Mouse (Mus musculus) E14TG2a.4 (cell line): ENCODE data around the gene Galnt12.

Experiments used
- H3K27me3 ChIP-seq: 2 replicates; pipeline ENCODE4 v1.6.1; 2014; ENCODE audit warnings: low read length, control low read depth; ENCODE audit not compliant: insufficient read depth
- H3K36me3 ChIP-seq: 2 replicates; pipeline ENCODE4 v1.6.1; 2014; ENCODE audit warnings: low read length, control low read depth; ENCODE audit not compliant: insufficient read depth
- H3K4me1 ChIP-seq: replicated peaks from 2 replicates; pipeline ENCODE4 v1.6.1; 2014; ENCODE audit warnings: low read depth, low read length, control low read depth
- H3K4me3 ChIP-seq: replicated peaks from 2 replicates; pipeline ENCODE4 v1.5.1; 2014; ENCODE audit warnings: mild to moderate bottlenecking, low read length
- H3K9me3 ChIP-seq: 2 replicates; pipeline ENCODE4 v1.6.1; 2014; ENCODE audit warnings: low read length, control low read depth
- CTCF ChIP-seq: conservative IDR thresholded peaks from 2 replicates; pipeline ENCODE4 v1.5.1; 2014; ENCODE audit warnings: low read length
- NANOG ChIP-seq: IDR thresholded peaks from 2 replicates; pipeline ENCODE4 v1.6.1; 2014; ENCODE audit warnings: borderline replicate concordance, low read length, mixed read lengths
- POU5F1 ChIP-seq: IDR thresholded peaks from 2 replicates; pipeline ENCODE4 v1.6.1; 2014; ENCODE audit warnings: low read length, borderline replicate concordance

The Galnt12 gene

DNA sequence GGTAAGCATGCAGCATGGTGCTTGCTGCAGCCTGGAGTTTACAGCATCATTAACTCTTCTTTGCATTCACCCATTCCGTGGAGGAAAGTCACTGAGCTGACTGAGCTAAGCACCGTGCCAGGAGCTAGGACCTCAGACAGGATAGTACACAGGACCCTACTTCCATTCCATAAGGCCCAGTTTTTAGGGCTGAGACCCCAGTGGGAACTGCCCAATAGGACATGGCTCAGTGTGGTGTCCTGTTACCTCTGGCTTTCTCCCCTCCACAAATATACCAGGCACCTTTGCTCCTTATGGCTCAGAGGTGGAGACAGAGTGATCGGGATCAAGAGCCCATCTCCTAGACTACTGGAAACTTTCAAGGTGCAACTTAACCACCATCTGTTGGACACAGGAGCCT is 59.1 kb downstream of the Galnt12 start:
- H3K9me3 ChIP-seq = no peaks in the 10 kb centered on the region
- no peaks in the 10 kb centered on the region for H3K36me3 ChIP-seq
- no peak for TF ChIP-seq CTCF
- TF ChIP-seq POU5F1 = no peak
- TF ChIP-seq NANOG = no peak
- no peak overlapping the region for H3K4me3 ChIP-seq
- 0 out of 2 replicates have a peak, but pooled peaks cover 2% of the 10 kb centered on the region for H3K27me3 ChIP-seq
- H3K4me1 ChIP-seq = peaks cover 7% of the 10 kb centered on the region

- Histone ChIP-seq H3K9me3 (no peaks in the 10 kb centered on the region), H3K27me3 (no peaks in the 10 kb centered on the region), H3K36me3 (no peaks in the 10 kb centered on the region), H3K4me1 (peaks cover 7% of the 10 kb centered on the region), H3K4me3 (no peak overlapping the region)
- TF ChIP-seq POU5F1 (no peak), CTCF (no peak), NANOG (no peak)
Measured at GRCm38 (mm10) chr4:47151553-47152183, 60.0 kb downstream of the Galnt12 start.

GRCm38 (mm10) chr4:47161103-47161755 is 69.5 kb downstream of the Galnt12 start:
- Histone ChIP-seq H3K27me3 (no peaks in the 10 kb centered on the region), H3K36me3 (no peaks in the 10 kb centered on the region), H3K4me1 (peaks cover 19% of the 10 kb centered on the region), H3K4me3 (no peak overlapping the region), H3K9me3 (peaks cover 6% of the 10 kb centered on the region)
- no peak for TF ChIP-seq NANOG
- no peak for TF ChIP-seq CTCF
- TF ChIP-seq POU5F1 = no peak

DNA sequence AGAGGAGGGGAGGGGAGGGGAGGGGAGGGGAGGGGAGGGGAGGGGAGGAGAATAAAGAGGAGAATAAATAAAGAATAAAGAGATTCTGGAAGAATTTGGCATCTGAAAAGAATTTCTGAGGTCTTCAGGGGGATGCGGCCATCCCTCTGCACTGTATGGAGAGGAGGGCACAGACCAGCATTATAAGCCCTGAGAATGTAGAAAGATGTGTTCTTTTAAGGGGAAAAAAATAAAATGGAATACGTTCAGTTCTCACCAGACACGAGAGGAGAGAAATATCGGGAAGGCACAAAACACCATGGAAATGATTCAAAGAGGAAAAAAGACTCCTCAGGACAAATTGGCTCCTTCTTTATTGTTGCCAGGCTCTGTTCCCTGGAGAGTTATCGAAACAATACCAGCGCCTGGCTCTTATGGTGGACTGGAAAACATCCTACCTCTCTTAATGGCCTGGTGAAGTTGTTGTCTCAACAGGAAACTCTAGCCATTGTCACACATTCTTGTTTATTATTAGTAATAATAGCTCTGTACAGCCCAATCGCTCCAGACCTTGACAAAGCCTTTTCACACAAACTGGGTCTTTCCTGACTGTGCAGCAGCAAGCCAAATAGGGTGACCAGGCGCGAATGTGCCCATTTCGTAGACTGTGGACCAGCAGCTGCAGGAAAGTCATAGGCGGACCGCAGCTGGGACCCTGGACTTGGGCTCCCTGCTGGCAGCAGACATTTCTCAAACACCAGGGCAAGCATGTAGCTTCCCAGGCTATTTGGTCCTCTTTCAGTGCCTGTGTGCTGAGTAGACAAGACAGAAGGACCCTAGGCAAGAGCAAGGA is 70.3 kb downstream of the Galnt12 start:
- H3K36me3 ChIP-seq = no peaks in the 10 kb centered on the region
- no peaks in the 10 kb centered on the region for H3K27me3 ChIP-seq
- TF ChIP-seq POU5F1 (no peak), NANOG (no peak), CTCF (no peak)
- H3K9me3 ChIP-seq = peaks cover 6% of the 10 kb centered on the region
- peaks cover 19% of the 10 kb centered on the region for H3K4me1 ChIP-seq
- H3K4me3 ChIP-seq = no peak overlapping the region

DNA sequence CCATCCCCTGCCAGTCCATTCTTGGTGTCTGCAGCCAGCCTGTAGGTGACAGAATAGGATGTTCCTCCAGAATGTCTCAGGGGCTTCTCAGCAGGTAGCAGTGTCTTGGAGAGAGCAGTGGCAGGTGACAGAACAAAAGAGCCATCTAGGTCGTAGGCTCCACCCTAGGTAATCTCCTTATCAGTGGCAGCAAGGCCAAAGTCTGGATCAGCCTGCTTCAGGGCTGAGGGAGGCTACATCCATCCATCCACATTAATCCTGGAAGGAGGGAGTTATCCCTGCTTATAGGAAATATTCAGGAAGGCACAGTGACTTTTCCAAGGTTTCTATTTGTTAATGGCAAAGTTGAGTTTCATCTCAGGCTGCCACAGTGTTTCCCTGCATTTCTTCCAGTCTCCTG is 80.6 kb downstream of the Galnt12 start:
- Histone ChIP-seq H3K27me3 (peaks cover 4% of the 10 kb centered on the region; the same call in 1 of the 2 replicates), H3K9me3 (no peaks in the 10 kb centered on the region), H3K4me1 (no peaks in the 10 kb centered on the region), H3K36me3 (no peaks in the 10 kb centered on the region), H3K4me3 (no peak overlapping the region)
- TF ChIP-seq POU5F1 = no peak
